Mouse (Mus musculus): ENCODE data around the gene Sppl3. TPM values are rescaled to one million over a fixed set of nuclear protein-coding genes. Genes with fewer than 3 reads are reported as not detected.

Sppl3 gene
- polyA plus RNA-seq, 1 experiment = 66.4 TPM

GRCm38 (mm10) chr5:114970824-114971227, 40.1 kb upstream of the Sppl3 start, which contains the start of gene Hnf1a:
Gene Hnf1a, minus strand, starts transcription at chr5:114971094.
- no peaks in the 10 kb centered on the region for H3K4me1 ChIP-seq (ENCODE audit: control insufficient read depth, insufficient read depth, low read length)
- TF ChIP-seq POLR2A (IDR thresholded peaks at IDR 0.05; ENCODE audit: extremely low read depth, insufficient read depth, low read length) (no peak), CTCF (IDR thresholded peaks at IDR 0.05; ENCODE audit: extremely low read depth, insufficient read depth, low read length) (no peak)
- no peak within 1 kb of the TSS for H3K4me3 ChIP-seq (ENCODE audit: insufficient read depth, low read length)
- H3K27ac ChIP-seq (ENCODE audit: insufficient read depth, low read length) = no peak within 1 kb of the TSS

GRCm38 (mm10) chr5:114972201-114972600, 38.7 kb upstream of the Sppl3 start:
- H3K4me3 ChIP-seq (ENCODE audit: insufficient read depth, low read length) = no peak overlapping the region
- no peaks in the 10 kb centered on the region for H3K4me1 ChIP-seq (ENCODE audit: control insufficient read depth, insufficient read depth, low read length)
- TF ChIP-seq CTCF (IDR thresholded peaks at IDR 0.05; ENCODE audit: extremely low read depth, insufficient read depth, low read length) (no peak), POLR2A (IDR thresholded peaks at IDR 0.05; ENCODE audit: extremely low read depth, insufficient read depth, low read length) (no peak)
- H3K27ac ChIP-seq (ENCODE audit: insufficient read depth, low read length) = no peak overlapping the region

GRCm38 (mm10) chr5:114973131-114973530, 37.8 kb upstream of the Sppl3 start:
- Histone ChIP-seq H3K4me1 (ENCODE audit: control insufficient read depth, insufficient read depth, low read length) (no peaks in the 10 kb centered on the region), H3K4me3 (ENCODE audit: insufficient read depth, low read length) (no peak overlapping the region), H3K27ac (ENCODE audit: insufficient read depth, low read length) (no peak overlapping the region)
- TF ChIP-seq POLR2A (IDR thresholded peaks at IDR 0.05; ENCODE audit: extremely low read depth, insufficient read depth, low read length) = no peak

GRCm38 (mm10) chr5:114976935-114977334, 34.0 kb upstream of the Sppl3 start:
- TF ChIP-seq POLR2A (IDR thresholded peaks at IDR 0.05; ENCODE audit: extremely low read depth, insufficient read depth, low read length) (no peak), CTCF (IDR thresholded peaks at IDR 0.05; ENCODE audit: extremely low read depth, insufficient read depth, low read length) (no peak)
- no peak overlapping the region for H3K4me3 ChIP-seq (ENCODE audit: insufficient read depth, low read length)
- H3K27ac ChIP-seq (ENCODE audit: insufficient read depth, low read length) = no peak overlapping the region
- H3K4me1 ChIP-seq (ENCODE audit: control insufficient read depth, insufficient read depth, low read length) = no peaks in the 10 kb centered on the region

GRCm38 (mm10) chr5:114978473-114978872, 32.5 kb upstream of the Sppl3 start:
- TF ChIP-seq POLR2A (IDR thresholded peaks at IDR 0.05; ENCODE audit: extremely low read depth, insufficient read depth, low read length) (no peak), CTCF (IDR thresholded peaks at IDR 0.05; ENCODE audit: extremely low read depth, insufficient read depth, low read length) (no peak)
- H3K4me3 ChIP-seq (ENCODE audit: insufficient read depth, low read length) = no peak overlapping the region
- no peaks in the 10 kb centered on the region for H3K4me1 ChIP-seq (ENCODE audit: control insufficient read depth, insufficient read depth, low read length)
- no peak overlapping the region for H3K27ac ChIP-seq (ENCODE audit: insufficient read depth, low read length)

GRCm38 (mm10) chr5:114978888-114979249, 32.1 kb upstream of the Sppl3 start:
- TF ChIP-seq POLR2A (IDR thresholded peaks at IDR 0.05; ENCODE audit: extremely low read depth, insufficient read depth, low read length) (no peak), CTCF (IDR thresholded peaks at IDR 0.05; ENCODE audit: extremely low read depth, insufficient read depth, low read length) (peak; percentile 38)
- Histone ChIP-seq H3K4me1 (ENCODE audit: control insufficient read depth, insufficient read depth, low read length) (no peaks in the 10 kb centered on the region), H3K27ac (ENCODE audit: insufficient read depth, low read length) (no peak overlapping the region), H3K4me3 (ENCODE audit: insufficient read depth, low read length) (peak overlapping the region; percentile 2; the same call in 1 of the 2 replicates)

- no peaks in the 10 kb centered on the region for H3K4me1 ChIP-seq (ENCODE audit: control insufficient read depth, insufficient read depth, low read length)
- no peak overlapping the region for H3K27ac ChIP-seq (ENCODE audit: insufficient read depth, low read length)
- peak overlapping the region; percentile 2; the same call in 1 of the 2 replicates for H3K4me3 ChIP-seq (ENCODE audit: insufficient read depth, low read length)
- TF ChIP-seq CTCF (IDR thresholded peaks at IDR 0.05; ENCODE audit: extremely low read depth, insufficient read depth, low read length) (peak; percentile 98), POLR2A (IDR thresholded peaks at IDR 0.05; ENCODE audit: extremely low read depth, insufficient read depth, low read length) (no peak)
Observed at GRCm38 (mm10) chr5:114979250-114980121, 31.5 kb upstream of the Sppl3 start.

GRCm38 (mm10) chr5:114980122-114980748, 30.7 kb upstream of the Sppl3 start:
- H3K4me3 ChIP-seq (ENCODE audit: insufficient read depth, low read length) = peak overlapping the region; percentile 2; the same call in 1 of the 2 replicates
- H3K4me1 ChIP-seq (ENCODE audit: control insufficient read depth, insufficient read depth, low read length) = no peaks in the 10 kb centered on the region
- no peak for TF ChIP-seq CTCF (IDR thresholded peaks at IDR 0.05; ENCODE audit: extremely low read depth, insufficient read depth, low read length)
- TF ChIP-seq POLR2A (IDR thresholded peaks at IDR 0.05; ENCODE audit: extremely low read depth, insufficient read depth, low read length) = no peak
- no peak overlapping the region for H3K27ac ChIP-seq (ENCODE audit: insufficient read depth, low read length)

GRCm38 (mm10) chr5:114982001-114982400, 28.9 kb upstream of the Sppl3 start:
- H3K27ac ChIP-seq (ENCODE audit: insufficient read depth, low read length) = no peak overlapping the region
- H3K4me3 ChIP-seq (ENCODE audit: insufficient read depth, low read length) = no peak overlapping the region
- no peak for TF ChIP-seq POLR2A (IDR thresholded peaks at IDR 0.05; ENCODE audit: extremely low read depth, insufficient read depth, low read length)
- no peak for TF ChIP-seq CTCF (IDR thresholded peaks at IDR 0.05; ENCODE audit: extremely low read depth, insufficient read depth, low read length)
- H3K4me1 ChIP-seq (ENCODE audit: control insufficient read depth, insufficient read depth, low read length) = no peaks in the 10 kb centered on the region

- no peak overlapping the region for H3K27ac ChIP-seq (ENCODE audit: insufficient read depth, low read length)
- no peaks in the 10 kb centered on the region for H3K4me1 ChIP-seq (ENCODE audit: control insufficient read depth, insufficient read depth, low read length)
- TF ChIP-seq POLR2A (IDR thresholded peaks at IDR 0.05; ENCODE audit: extremely low read depth, insufficient read depth, low read length) = no peak
- TF ChIP-seq CTCF (IDR thresholded peaks at IDR 0.05; ENCODE audit: extremely low read depth, insufficient read depth, low read length) = no peak
- H3K4me3 ChIP-seq (ENCODE audit: insufficient read depth, low read length) = no peak overlapping the region
Observed at GRCm38 (mm10) chr5:114985074-114985473, 25.9 kb upstream of the Sppl3 start.
